Mouse (Mus musculus): ENCODE data around the gene Mroh2a. TPM values are rescaled to one million over a fixed set of nuclear protein-coding genes. Genes with fewer than 3 reads are reported as not detected.

The Mroh2a gene
- 0.23 TPM in 1 of 2 replicates, not detected in the other for total RNA-seq (2014; rRNA removed)
- polyA plus RNA-seq (2015; fragmentation: Nextera tagmentation; extraction: Ambion mirVana) = 0.35 and 0.36 TPM in 2 replicates

DNA sequence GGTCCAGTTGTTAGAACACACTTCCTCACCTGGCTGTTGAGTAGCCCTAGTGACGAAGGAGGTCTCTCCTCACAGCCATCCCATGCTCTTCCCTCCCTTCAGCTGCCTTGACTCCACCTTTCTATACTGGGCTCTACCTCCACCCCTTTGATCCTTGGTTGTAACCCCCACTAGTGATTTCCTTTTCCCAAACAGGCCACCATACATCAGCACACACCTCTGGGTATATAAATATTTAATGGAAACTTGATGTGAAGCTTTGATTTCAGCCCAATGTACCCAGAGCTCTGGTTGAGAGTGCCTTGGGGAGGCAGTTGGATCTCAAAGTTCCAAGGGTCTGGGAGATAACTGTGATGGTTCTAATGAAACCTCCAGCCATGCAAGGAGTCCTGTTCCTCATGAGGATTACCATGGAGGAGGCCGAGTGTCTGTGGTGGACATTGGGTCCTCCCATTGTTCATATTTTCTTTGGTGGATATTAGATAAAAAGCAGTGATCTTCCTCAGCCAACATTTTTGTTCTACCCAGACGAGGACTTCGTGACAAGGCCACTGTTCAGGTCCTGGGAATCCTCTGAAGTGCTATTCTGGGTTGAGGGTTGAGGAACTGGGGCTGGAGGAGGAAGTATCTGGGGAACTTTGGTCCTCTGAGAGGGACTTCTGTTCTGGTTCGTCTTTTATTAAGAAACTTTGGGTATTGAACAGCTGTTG is at the start of gene Mroh2a:
Mroh2a (plus strand) TSS at position 317 of the 710 bp plus-strand sequence.
- ATAC-seq = no peak
- Histone ChIP-seq H3K9ac (no peak within 1 kb of the TSS), H3K4me3 (ENCODE audit: low read depth, low read length) (no peak within 1 kb of the TSS), H3K36me3 (ENCODE audit: insufficient read depth) (no peaks in the 10 kb centered on the region), H3K27ac (ENCODE audit: low read depth, low read length) (no peak within 1 kb of the TSS), H3K4me2 (ENCODE audit: low read depth) (no peak within 1 kb of the TSS), H3K4me1 (ENCODE audit: insufficient read depth) (no peaks in the 10 kb centered on the region), H3K9me3 (ENCODE audit: low read length) (peaks cover 69% of the 10 kb centered on the region), H3K27me3 (ENCODE audit: insufficient read depth, low read length) (no peaks in the 10 kb centered on the region)
- no peak for DNase-seq
- TF ChIP-seq CTCF (IDR thresholded peaks at IDR 0.05; ENCODE audit: low read depth) = no peak
- WGBS = 54% methylated on average over 5 of the region's 5 CpGs

DNA sequence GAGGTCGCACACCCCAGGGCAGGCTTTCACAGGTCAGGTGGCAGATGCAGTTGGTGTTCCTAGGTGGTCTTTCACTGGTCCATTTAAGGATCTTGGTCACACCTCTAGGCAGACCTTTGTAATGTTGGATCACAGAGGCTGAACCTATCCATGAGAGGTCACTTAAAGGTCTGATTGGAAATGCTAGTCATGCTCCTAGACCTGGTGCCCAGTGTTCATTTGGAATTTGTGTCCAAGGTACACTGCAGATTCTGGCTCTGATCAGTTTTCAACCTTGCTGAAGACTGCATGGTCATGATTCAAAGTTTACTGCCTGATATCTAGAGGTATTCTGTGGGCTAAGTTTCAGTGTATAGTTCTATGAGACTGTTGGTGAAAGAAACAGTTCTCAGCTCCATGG is 47.1 kb upstream of the Mroh2a start:
- Histone ChIP-seq H3K4me3 (ENCODE audit: low read depth, low read length) (no peak overlapping the region), H3K36me3 (ENCODE audit: insufficient read depth) (no peaks in the 10 kb centered on the region), H3K9me3 (ENCODE audit: low read length) (peaks cover 10% of the 10 kb centered on the region), H3K9ac (no peak overlapping the region), H3K4me1 (ENCODE audit: insufficient read depth) (no peaks in the 10 kb centered on the region), H3K27me3 (ENCODE audit: insufficient read depth, low read length) (no peaks in the 10 kb centered on the region), H3K4me2 (ENCODE audit: low read depth) (no peak overlapping the region), H3K27ac (ENCODE audit: low read depth, low read length) (no peak overlapping the region)
- no peak for DNase-seq
- whole genome bisulfite sequencing = 95% methylated on average over 1 of the region's 1 CpGs
- no peak for TF ChIP-seq CTCF (IDR thresholded peaks at IDR 0.05; ENCODE audit: low read depth)
- ATAC-seq = no peak

DNA sequence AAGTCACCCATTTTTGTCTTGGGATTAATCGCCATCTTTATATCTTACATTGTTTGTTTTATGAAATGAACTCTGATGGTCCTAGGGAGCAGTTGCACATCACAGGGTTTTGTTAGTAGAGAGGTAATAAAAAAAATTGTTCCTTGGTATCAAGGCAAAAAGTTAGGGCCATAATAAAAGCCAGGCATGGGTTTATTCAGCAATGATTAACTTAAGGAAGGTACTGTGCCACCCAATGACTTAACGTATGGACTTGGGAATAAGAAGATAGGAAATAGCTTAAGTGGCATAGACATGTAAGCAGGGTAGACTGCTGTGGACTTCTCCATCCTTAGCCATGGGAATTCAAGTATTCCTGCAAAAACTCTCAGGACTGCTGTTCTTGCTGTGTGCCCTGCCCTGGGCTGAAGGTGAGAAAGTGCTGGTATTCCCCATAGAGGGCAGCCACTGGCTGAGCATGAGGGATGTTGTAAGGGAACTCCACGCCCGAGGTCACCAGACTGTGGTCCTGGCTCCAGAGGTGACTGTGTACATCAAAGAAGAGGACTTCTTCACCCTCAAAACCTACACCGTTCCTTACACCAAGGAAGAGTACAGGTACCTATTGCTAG is 40.4 kb upstream of the Mroh2a start:
- H3K27ac ChIP-seq (ENCODE audit: low read depth, low read length) = no peak overlapping the region
- no peaks in the 10 kb centered on the region for H3K9me3 ChIP-seq (ENCODE audit: low read length)
- no peak overlapping the region for H3K4me2 ChIP-seq (ENCODE audit: low read depth)
- no peak overlapping the region for H3K9ac ChIP-seq
- H3K4me3 ChIP-seq (ENCODE audit: low read depth, low read length) = no peak overlapping the region
- 91% methylated on average over 5 of the region's 5 CpGs for WGBS
- no peak for DNase-seq
- H3K4me1 ChIP-seq (ENCODE audit: insufficient read depth) = no peaks in the 10 kb centered on the region
- no peaks in the 10 kb centered on the region for H3K36me3 ChIP-seq (ENCODE audit: insufficient read depth)
- no peaks in the 10 kb centered on the region for H3K27me3 ChIP-seq (ENCODE audit: insufficient read depth, low read length)
- no peak for ATAC-seq
- TF ChIP-seq CTCF (IDR thresholded peaks at IDR 0.05; ENCODE audit: low read depth) = no peak

DNA sequence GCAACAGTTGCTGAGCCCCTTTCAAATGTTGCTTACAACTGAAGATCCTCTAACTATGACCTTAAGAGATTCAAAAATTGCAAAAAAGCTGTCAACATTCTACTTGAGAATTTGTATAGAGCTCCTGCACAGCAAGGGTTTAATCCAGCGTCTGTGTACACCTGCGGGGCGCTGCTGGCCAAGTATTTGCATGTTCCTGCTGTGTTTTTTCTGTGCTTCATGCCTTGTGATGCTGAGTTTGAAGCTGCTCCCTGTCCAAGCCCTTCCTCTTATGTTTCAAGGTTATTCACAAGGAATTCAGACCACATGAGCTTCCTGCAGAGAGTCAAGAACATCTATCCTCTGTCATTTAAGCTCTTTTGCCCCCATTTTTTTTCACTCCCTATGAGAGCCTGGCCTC is 34.6 kb upstream of the Mroh2a start:
- H3K4me3 ChIP-seq (ENCODE audit: low read depth, low read length) = no peak overlapping the region
- H3K27me3 ChIP-seq (ENCODE audit: insufficient read depth, low read length) = no peaks in the 10 kb centered on the region
- TF ChIP-seq CTCF (IDR thresholded peaks at IDR 0.05; ENCODE audit: low read depth) = no peak
- no peaks in the 10 kb centered on the region for H3K9me3 ChIP-seq (ENCODE audit: low read length)
- WGBS = 75% methylated on average over 3 of the region's 3 CpGs
- ATAC-seq = no peak
- H3K4me1 ChIP-seq (ENCODE audit: insufficient read depth) = no peaks in the 10 kb centered on the region
- no peak overlapping the region for H3K9ac ChIP-seq
- no peak overlapping the region for H3K27ac ChIP-seq (ENCODE audit: low read depth, low read length)
- H3K36me3 ChIP-seq (ENCODE audit: insufficient read depth) = no peaks in the 10 kb centered on the region
- no peak for DNase-seq
- H3K4me2 ChIP-seq (ENCODE audit: low read depth) = no peak overlapping the region

DNA sequence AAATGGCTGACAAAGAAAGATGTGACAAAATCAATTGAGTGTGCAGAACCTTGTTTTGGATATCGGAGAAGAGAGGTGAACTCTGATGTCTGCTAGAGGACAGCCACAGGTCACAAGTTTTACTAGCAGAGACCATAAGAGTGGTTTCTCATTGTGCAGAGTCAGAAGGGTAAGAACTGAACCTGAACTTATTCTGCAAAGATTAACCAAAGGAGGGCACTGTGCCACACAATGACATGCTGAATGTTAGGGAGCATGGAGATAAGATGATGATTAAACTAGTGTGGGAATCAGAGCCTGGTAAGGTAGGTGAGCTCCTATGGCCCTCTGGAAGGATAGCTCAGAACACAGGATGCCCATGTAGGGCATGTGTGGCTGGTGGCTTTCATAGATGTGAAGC is 31.1 kb upstream of the Mroh2a start:
- H3K27ac ChIP-seq (ENCODE audit: low read depth, low read length) = no peak overlapping the region
- no peak for TF ChIP-seq CTCF (IDR thresholded peaks at IDR 0.05; ENCODE audit: low read depth)
- ATAC-seq (no peak), DNase-seq (no peak)
- H3K4me2 ChIP-seq (ENCODE audit: low read depth) = no peak overlapping the region
- H3K4me1 ChIP-seq (ENCODE audit: insufficient read depth) = no peaks in the 10 kb centered on the region
- H3K9ac ChIP-seq = no peak overlapping the region
- WGBS = 83% methylated on average over 1 of the region's 1 CpGs
- H3K36me3 ChIP-seq (ENCODE audit: insufficient read depth) = no peaks in the 10 kb centered on the region
- H3K4me3 ChIP-seq (ENCODE audit: low read depth, low read length) = no peak overlapping the region
- no peaks in the 10 kb centered on the region for H3K27me3 ChIP-seq (ENCODE audit: insufficient read depth, low read length)
- no peaks in the 10 kb centered on the region for H3K9me3 ChIP-seq (ENCODE audit: low read length)

DNA sequence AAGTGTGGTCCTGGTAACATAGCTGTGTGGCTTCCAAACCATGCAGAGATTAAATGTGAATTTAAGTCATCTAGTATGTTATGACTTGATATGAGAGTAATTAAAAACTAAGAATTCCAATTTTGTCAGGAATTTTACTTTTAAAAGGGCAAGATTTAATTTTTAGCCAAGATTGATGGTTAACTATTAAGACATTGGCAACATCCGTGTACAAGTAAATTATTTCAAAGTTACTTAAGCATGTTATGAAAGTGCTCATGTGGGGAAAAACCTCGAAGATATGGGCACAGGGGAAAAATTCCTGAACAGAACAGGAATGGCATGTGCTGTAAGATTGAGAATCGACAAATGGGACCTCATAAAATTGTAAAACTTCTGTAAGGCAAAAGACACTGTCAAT is 29.3 kb upstream of the Mroh2a start:
- no peak overlapping the region for H3K4me3 ChIP-seq (ENCODE audit: low read depth, low read length)
- ATAC-seq = no peak
- H3K27ac ChIP-seq (ENCODE audit: low read depth, low read length) = no peak overlapping the region
- H3K27me3 ChIP-seq (ENCODE audit: insufficient read depth, low read length) = no peaks in the 10 kb centered on the region
- no peaks in the 10 kb centered on the region for H3K9me3 ChIP-seq (ENCODE audit: low read length)
- H3K36me3 ChIP-seq (ENCODE audit: insufficient read depth) = no peaks in the 10 kb centered on the region
- no peak overlapping the region for H3K9ac ChIP-seq
- no peaks in the 10 kb centered on the region for H3K4me1 ChIP-seq (ENCODE audit: insufficient read depth)
- 79% methylated on average over 3 of the region's 3 CpGs for WGBS
- no peak for TF ChIP-seq CTCF (IDR thresholded peaks at IDR 0.05; ENCODE audit: low read depth)
- no peak for DNase-seq
- H3K4me2 ChIP-seq (ENCODE audit: low read depth) = no peak overlapping the region

DNA sequence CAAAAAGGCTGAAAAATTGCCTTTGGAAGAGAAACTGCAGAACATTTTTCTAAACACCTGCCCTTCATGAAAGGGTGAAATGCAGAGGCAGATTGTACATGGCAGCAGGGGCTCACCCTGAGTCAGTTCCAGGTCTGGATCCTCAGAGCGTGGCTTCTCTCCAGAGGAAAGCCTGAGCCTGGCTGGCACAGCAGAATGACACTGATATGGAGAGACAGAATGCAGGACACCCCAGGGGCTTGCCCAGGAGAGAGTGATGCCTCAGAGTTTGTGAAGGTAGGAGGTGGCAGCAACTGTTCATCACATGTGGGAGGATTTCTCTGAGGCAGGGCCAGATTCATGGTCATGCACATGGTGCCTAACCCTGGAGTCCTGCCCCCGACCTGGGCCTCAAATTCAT is 26.8 kb upstream of the Mroh2a start:
- Histone ChIP-seq H3K9ac (no peak overlapping the region), H3K36me3 (ENCODE audit: insufficient read depth) (no peaks in the 10 kb centered on the region), H3K4me2 (ENCODE audit: low read depth) (no peak overlapping the region), H3K9me3 (ENCODE audit: low read length) (0 out of 2 replicates have a peak, but pooled peaks cover 3% of the 10 kb centered on the region), H3K27me3 (ENCODE audit: insufficient read depth, low read length) (no peaks in the 10 kb centered on the region), H3K4me1 (ENCODE audit: insufficient read depth) (0 out of 2 replicates have a peak, but pooled peaks cover under 1% of the 10 kb centered on the region), H3K27ac (ENCODE audit: low read depth, low read length) (no peak overlapping the region), H3K4me3 (ENCODE audit: low read depth, low read length) (no peak overlapping the region)
- DNase-seq = no peak
- no peak for ATAC-seq
- no peak for TF ChIP-seq CTCF (IDR thresholded peaks at IDR 0.05; ENCODE audit: low read depth)
- WGBS = 78% methylated on average over 2 of the region's 2 CpGs
